Mouse (Mus musculus) lung, embryonic 16.5 days (tissue): ENCODE measurements around the gene Efcab11. TPM values are rescaled to one million over a fixed set of nuclear protein-coding genes. Genes with fewer than 3 reads are reported as not detected.

ENCODE experiments used
- ATAC-seq: fragments of 200-750 bp; cut with Nextera tagmentation; 2 replicates; pipeline ENCODE4 v1.8.0; 2017; ENCODE audit warnings: low read depth, mild to moderate bottlenecking, moderate library complexity
- H3K27ac ChIP-seq: fragments of 300-500 bp; sonication (generic); 2 replicates; pipeline ENCODE4 v1.5.1; 2014; ENCODE audit warnings: mild to moderate bottlenecking, control low read depth, low read length
- H3K27me3 ChIP-seq: fragments of 300-500 bp; sonication (generic); 2 replicates; pipeline ENCODE4 v1.6.1; 2014; ENCODE audit warnings: low read depth, low read length, mixed read lengths; ENCODE audit not compliant: control insufficient read depth, insufficient read depth
- H3K36me3 ChIP-seq: fragments of 300-500 bp; sonication (generic); 2 replicates; pipeline ENCODE4 v1.6.1; 2014; ENCODE audit warnings: low read length; ENCODE audit not compliant: control insufficient read depth, insufficient read depth
- H3K4me1 ChIP-seq: fragments of 300-500 bp; sonication (generic); replicated peaks from 2 replicates; pipeline ENCODE4 v1.6.1; 2014; ENCODE audit warnings: low read length, mixed read lengths; ENCODE audit not compliant: control insufficient read depth, insufficient read depth
- H3K4me2 ChIP-seq: fragments of 300-500 bp; sonication (generic); 2 replicates; pipeline ENCODE4 v1.6.1; 2014; ENCODE audit warnings: low read depth, low read length, control low read depth
- H3K4me3 ChIP-seq: fragments of 300-500 bp; sonication (generic); 2 replicates; pipeline ENCODE4 v1.5.1; 2014; ENCODE audit warnings: mild to moderate bottlenecking, low read length, control low read depth
- H3K9ac ChIP-seq: fragments of 300-500 bp; sonication (generic); 2 replicates; pipeline ENCODE4 v1.6.1; 2014; ENCODE audit warnings: low read length, control low read depth
- H3K9me3 ChIP-seq: fragments of 300-500 bp; sonication (generic); 2 replicates; pipeline ENCODE4 v1.6.1; 2016; ENCODE audit warnings: low read length; ENCODE audit not compliant: control insufficient read depth
- WGBS: fragments of 180-500 bp; shearing (Covaris S2); extraction: QIAGEN DNeasy Blood & Tissue Kit; methylation state at CpG from one replicate; pipeline ENCODE4 v1.1.7; 2014; 5-methylcytosine and 5-hydroxymethylcytosine counted together
- polyA plus RNA-seq: library from polyadenylated mRNA; unstranded; fragments of >200 nt; fragmentation: Nextera tagmentation; extraction: Ambion mirVana; gene quantifications from 2 replicates; pipeline ENCODE4 v1.2.1, GENCODE M21; 2015

Gene Efcab11
- polyA plus RNA-seq, 1 experiment from 2014 or later = 19.4 TPM

DNA sequence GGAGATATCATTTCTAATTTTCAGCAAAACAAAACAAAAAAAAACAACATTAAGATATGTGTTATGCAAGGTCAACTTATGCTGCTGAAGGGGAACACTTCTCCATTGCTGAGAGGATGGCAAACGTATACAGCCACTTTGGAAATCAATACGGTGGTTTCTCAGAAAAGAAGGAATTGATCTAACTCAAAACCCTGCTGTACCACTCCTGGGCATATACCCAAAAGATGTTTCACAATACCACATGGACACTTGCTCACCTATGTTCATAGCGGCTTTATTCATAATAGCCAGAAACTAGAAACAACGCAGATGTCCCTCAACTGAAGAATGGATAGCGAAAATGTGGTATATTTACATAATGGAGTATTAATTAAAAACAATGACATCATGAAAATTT lies 25.6 kb downstream of the Efcab11 start:
- no peaks in the 10 kb centered on the region; the same call in 1 of the 2 replicates for H3K36me3 ChIP-seq
- no peak overlapping the region for H3K4me3 ChIP-seq
- no peaks in the 10 kb centered on the region for H3K4me1 ChIP-seq
- no peak for ATAC-seq
- WGBS = 92% methylated on average over 5 of the region's 5 CpGs
- H3K9me3 ChIP-seq = no peaks in the 10 kb centered on the region
- H3K9ac ChIP-seq = no peak overlapping the region
- H3K4me2 ChIP-seq = no peak overlapping the region
- no peaks in the 10 kb centered on the region for H3K27me3 ChIP-seq
- no peak overlapping the region for H3K27ac ChIP-seq

DNA sequence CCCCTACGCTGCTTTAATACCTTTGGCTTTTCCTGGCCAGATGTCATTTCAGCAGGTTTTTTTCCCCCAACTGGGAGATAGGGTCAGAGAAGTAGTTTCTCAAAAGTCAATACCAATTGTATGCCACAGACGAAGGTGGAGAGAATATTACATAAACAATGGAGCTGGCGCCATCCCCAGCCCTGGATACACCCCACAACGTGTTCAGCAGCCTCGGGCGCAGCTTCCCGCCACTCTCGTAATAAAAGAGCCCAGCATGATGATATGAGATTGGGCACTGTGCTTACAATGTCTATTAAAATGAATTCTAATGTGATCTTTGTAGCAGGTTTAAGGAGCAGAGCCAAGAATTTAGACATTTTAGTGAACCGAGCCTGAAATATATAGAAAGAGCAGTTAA lies 28.2 kb downstream of the Efcab11 start:
- H3K27ac ChIP-seq = no peak overlapping the region
- no peak overlapping the region for H3K9ac ChIP-seq
- no peaks in the 10 kb centered on the region for H3K27me3 ChIP-seq
- WGBS = 73% methylated on average over 9 of the region's 9 CpGs
- H3K4me1 ChIP-seq = no peaks in the 10 kb centered on the region
- no peak overlapping the region for H3K4me3 ChIP-seq
- H3K36me3 ChIP-seq = peaks cover 2% of the 10 kb centered on the region; the same call in 1 of the 2 replicates
- ATAC-seq = no peak
- no peaks in the 10 kb centered on the region for H3K9me3 ChIP-seq
- no peak overlapping the region for H3K4me2 ChIP-seq

DNA sequence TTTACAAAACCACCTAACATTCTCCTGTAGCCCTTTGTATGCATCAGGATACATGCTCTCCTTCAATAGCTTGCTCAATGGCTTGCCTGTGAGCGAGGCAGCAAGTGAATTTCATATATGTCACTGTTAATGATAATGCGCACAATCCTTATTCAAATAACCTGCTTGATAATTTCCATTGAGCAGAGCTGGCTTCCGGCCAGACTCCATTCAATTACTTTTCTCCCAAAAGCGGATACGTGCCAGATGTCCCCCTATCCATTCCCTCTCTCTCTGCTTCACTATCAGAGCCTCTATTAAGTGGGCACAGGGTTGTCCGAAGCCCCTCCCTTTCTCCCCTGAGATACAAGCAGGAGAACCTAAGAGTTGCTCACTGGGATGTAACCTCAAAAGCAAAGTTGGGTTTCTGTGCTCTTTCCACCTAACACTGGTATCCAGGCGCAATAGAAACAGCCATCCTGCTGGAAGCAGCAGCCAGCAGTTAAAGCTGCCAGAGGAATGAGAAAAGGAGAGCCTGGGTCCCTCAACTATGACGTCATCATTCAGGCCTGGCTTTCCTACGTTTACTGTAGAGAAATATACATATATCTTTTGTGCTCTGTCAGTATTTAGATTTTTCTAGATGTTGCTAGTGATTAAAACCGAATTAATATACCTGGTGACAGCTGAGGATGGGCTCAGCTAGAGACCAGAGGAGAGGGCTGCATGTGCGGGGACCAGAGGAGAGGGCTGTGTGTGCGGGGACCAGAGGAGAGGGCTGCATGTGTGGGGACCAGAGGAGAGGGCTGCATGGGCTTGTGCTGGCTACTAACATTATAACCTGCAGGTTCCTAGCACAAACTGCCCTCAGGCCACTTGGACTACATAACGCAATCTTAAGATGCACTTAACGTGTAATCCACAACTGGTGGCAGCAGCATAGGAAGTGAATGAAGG lies 30.6 kb downstream of the Efcab11 start:
- H3K9me3 ChIP-seq = no peaks in the 10 kb centered on the region
- WGBS = 75% methylated on average over 14 of the region's 14 CpGs

DNA sequence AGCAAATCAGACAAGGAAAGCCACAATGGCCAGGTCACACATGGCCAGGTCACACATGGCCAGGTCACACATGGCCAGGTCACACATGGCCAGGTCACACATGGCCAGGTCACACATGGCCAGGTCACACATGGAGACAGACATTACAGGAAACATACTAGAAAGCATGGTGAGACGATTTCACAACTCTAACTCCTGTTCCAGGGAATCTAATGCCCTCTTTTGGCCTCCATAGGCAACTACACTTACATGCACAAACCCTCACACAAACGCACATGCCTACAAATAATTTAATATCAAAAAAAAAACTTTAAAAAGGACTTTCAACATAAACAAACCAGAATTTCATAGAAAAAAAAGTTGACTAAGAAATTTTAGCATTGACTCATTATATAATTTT lies 34.2 kb downstream of the Efcab11 start:
- Histone ChIP-seq H3K27ac (no peak overlapping the region), H3K9ac (no peak overlapping the region), H3K4me3 (no peak overlapping the region), H3K4me1 (no peaks in the 10 kb centered on the region), H3K9me3 (no peaks in the 10 kb centered on the region), H3K36me3 (peaks cover 2% of the 10 kb centered on the region; the same call in 1 of the 2 replicates), H3K4me2 (no peak overlapping the region), H3K27me3 (no peaks in the 10 kb centered on the region)
- 89% methylated on average over 2 of the region's 2 CpGs for WGBS
- no peak for ATAC-seq

More for the DNA sequence above, 30.6 kb downstream of the Efcab11 start:
- no peak overlapping the region for H3K9ac ChIP-seq
- H3K4me3 ChIP-seq = no peak overlapping the region
- H3K4me2 ChIP-seq = no peak overlapping the region
- no peaks in the 10 kb centered on the region for H3K27me3 ChIP-seq
- H3K36me3 ChIP-seq = peaks cover 2% of the 10 kb centered on the region; the same call in 1 of the 2 replicates
- ATAC-seq = no peak
- no peaks in the 10 kb centered on the region for H3K4me1 ChIP-seq
- H3K27ac ChIP-seq = no peak overlapping the region

- Histone ChIP-seq H3K36me3 (no peaks in the 10 kb centered on the region), H3K4me2 (no peak overlapping the region), H3K9me3 (no peaks in the 10 kb centered on the region), H3K4me3 (no peak overlapping the region), H3K9ac (no peak overlapping the region), H3K27me3 (no peaks in the 10 kb centered on the region), H3K27ac (no peak overlapping the region), H3K4me1 (no peaks in the 10 kb centered on the region)
- ATAC-seq = no peak
- 78% methylated on average over 8 of the region's 8 CpGs for WGBS
Measured at GRCm38 (mm10) chr12:99844951-99845350, 39.3 kb downstream of the Efcab11 start.

GRCm38 (mm10) chr12:99838703-99839102 lies 45.5 kb downstream of the Efcab11 start:
- no peak for ATAC-seq
- H3K9me3 ChIP-seq = no peaks in the 10 kb centered on the region
- 80% methylated on average over 14 of the region's 14 CpGs for whole genome bisulfite sequencing
- H3K4me2 ChIP-seq = no peak overlapping the region
- no peak overlapping the region for H3K4me3 ChIP-seq
- no peak overlapping the region for H3K9ac ChIP-seq
- no peak overlapping the region for H3K27ac ChIP-seq
- no peaks in the 10 kb centered on the region for H3K36me3 ChIP-seq
- no peaks in the 10 kb centered on the region for H3K27me3 ChIP-seq
- H3K4me1 ChIP-seq = no peaks in the 10 kb centered on the region

DNA sequence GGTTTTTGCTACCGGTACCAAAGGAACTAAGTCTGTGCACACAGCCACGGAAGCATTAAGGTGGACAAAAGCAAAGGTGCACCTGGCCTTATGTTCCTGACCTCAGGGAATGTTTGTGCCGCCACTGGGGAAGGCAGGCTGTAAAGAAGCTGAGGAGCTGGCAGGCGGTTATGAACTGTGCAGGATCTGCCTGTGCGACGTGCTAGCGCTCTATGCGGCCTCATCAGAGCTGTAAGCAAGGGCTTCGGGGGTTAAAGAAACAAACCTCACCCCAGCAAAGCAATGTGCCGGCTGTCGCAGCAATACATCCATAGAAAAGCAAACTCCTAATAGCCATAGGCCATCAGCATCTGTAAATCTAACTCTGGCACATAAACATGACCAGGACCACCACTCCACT lies 46.1 kb downstream of the Efcab11 start:
- Histone ChIP-seq H3K9ac (no peak overlapping the region), H3K4me1 (no peaks in the 10 kb centered on the region), H3K4me2 (no peak overlapping the region), H3K27me3 (no peaks in the 10 kb centered on the region), H3K4me3 (no peak overlapping the region), H3K27ac (no peak overlapping the region), H3K9me3 (peaks cover 4% of the 10 kb centered on the region; the same call in 1 of the 2 replicates), H3K36me3 (no peaks in the 10 kb centered on the region)
- no peak for ATAC-seq
- 68% methylated on average over 11 of the region's 11 CpGs for WGBS

GRCm38 (mm10) chr12:99837528-99837927 lies 46.7 kb downstream of the Efcab11 start:
- 76% methylated on average over 5 of the region's 5 CpGs for WGBS
- no peak for ATAC-seq
- Histone ChIP-seq H3K9me3 (peaks cover 4% of the 10 kb centered on the region; the same call in 1 of the 2 replicates), H3K4me2 (no peak overlapping the region), H3K27me3 (no peaks in the 10 kb centered on the region), H3K4me3 (no peak overlapping the region), H3K27ac (no peak overlapping the region), H3K9ac (no peak overlapping the region), H3K4me1 (no peaks in the 10 kb centered on the region), H3K36me3 (no peaks in the 10 kb centered on the region)

- Histone ChIP-seq H3K9ac (no peak overlapping the region), H3K4me1 (no peaks in the 10 kb centered on the region), H3K36me3 (no peaks in the 10 kb centered on the region), H3K27me3 (no peaks in the 10 kb centered on the region), H3K27ac (no peak overlapping the region), H3K4me3 (no peak overlapping the region), H3K4me2 (no peak overlapping the region), H3K9me3 (peaks cover 4% of the 10 kb centered on the region; the same call in 1 of the 2 replicates)
- WGBS = 74% methylated on average over 20 of the region's 20 CpGs
- ATAC-seq = no peak
Measured at GRCm38 (mm10) chr12:99836404-99837131, 47.7 kb downstream of the Efcab11 start.
